Mouse (Mus musculus): ENCODE data around the gene Acaa1b.
A peak's percentile ranks its signal among the peaks of the same experiment; 100 is the strongest.

Gene Acaa1b

GRCm38 (mm10) chr9:119156278-119157201 lies at the start of gene Acaa1b:
Gene Acaa1b (minus strand): TSS chr9:119157093.
- DNase-seq = peak; percentile 17

GRCm38 (mm10) chr9:119206666-119207065 lies 49.8 kb upstream of the Acaa1b start:
- DNase-seq = no peak

GRCm38 (mm10) chr9:119205756-119206155 lies 48.9 kb upstream of the Acaa1b start:
- no peak for DNase-seq

- no peak for DNase-seq
Measured at GRCm38 (mm10) chr9:119203617-119204016, 46.7 kb upstream of the Acaa1b start.

- no peak for DNase-seq
Measured at GRCm38 (mm10) chr9:119201653-119202052, 44.8 kb upstream of the Acaa1b start.

- no peak for DNase-seq
Measured at GRCm38 (mm10) chr9:119199151-119199861, 42.4 kb upstream of the Acaa1b start.

GRCm38 (mm10) chr9:119192202-119192990 lies 35.5 kb upstream of the Acaa1b start:
- peak; percentile 7 for DNase-seq

GRCm38 (mm10) chr9:119181241-119181728 lies 24.4 kb upstream of the Acaa1b start:
- no peak for DNase-seq

- DNase-seq = no peak
Measured at GRCm38 (mm10) chr9:119179292-119179691, 22.4 kb upstream of the Acaa1b start.

- DNase-seq = no peak
Measured at GRCm38 (mm10) chr9:119167608-119168007, 10.7 kb upstream of the Acaa1b start.

- no peak for DNase-seq
Measured at GRCm38 (mm10) chr9:119165548-119165947, 8.7 kb upstream of the Acaa1b start.

GRCm38 (mm10) chr9:119164743-119165142 lies 7.8 kb upstream of the Acaa1b start:
- no peak for DNase-seq

- no peak for DNase-seq
Measured at GRCm38 (mm10) chr9:119160689-119161088, 3.8 kb upstream of the Acaa1b start.

GRCm38 (mm10) chr9:119158861-119159260 lies 2.0 kb upstream of the Acaa1b start, which contains the start of gene Gm47289:
Gene Gm47289 (plus strand): TSS chr9:119159161.
- DNase-seq = no peak

GRCm38 (mm10) chr9:119155826-119156225 lies 1.1 kb downstream of the Acaa1b start:
- no peak for DNase-seq

GRCm38 (mm10) chr9:119155416-119155815 lies 1.5 kb downstream of the Acaa1b start:
- DNase-seq = no peak

GRCm38 (mm10) chr9:119151751-119152150 lies 5.1 kb downstream of the Acaa1b start:
- no peak for DNase-seq

- DNase-seq = no peak
Measured at GRCm38 (mm10) chr9:119149601-119150000, 7.3 kb downstream of the Acaa1b start.

GRCm38 (mm10) chr9:119146098-119146770 lies 10.7 kb downstream of the Acaa1b start:
- DNase-seq = no peak

- DNase-seq = no peak
Measured at GRCm38 (mm10) chr9:119145638-119146037, 11.3 kb downstream of the Acaa1b start.

- DNase-seq = no peak
Measured at GRCm38 (mm10) chr9:119145137-119145536, 11.8 kb downstream of the Acaa1b start.

GRCm38 (mm10) chr9:119144696-119145095 lies 12.2 kb downstream of the Acaa1b start:
- DNase-seq = peak; percentile 20

All from cerebellum, adult 11-12 months (tissue).